Mouse (Mus musculus) C2C12 (cell line): ENCODE data around the gene Glipr1.

ENCODE experiments used
- CEBPB ChIP-seq: IDR thresholded peaks from one replicate; pipeline ENCODE4 v1.6.1; 2011; ENCODE audit warnings: low read depth, mild to moderate bottlenecking, control low read depth, moderate library complexity
- CTCF ChIP-seq: IDR thresholded peaks from one replicate; pipeline ENCODE4 v1.5.1; 2011; ENCODE audit not compliant: control insufficient read depth, insufficient read depth, insufficient read length
- FOSL1 ChIP-seq: IDR thresholded peaks from one replicate; pipeline ENCODE4 v1.8.0; 2011; ENCODE audit warnings: mild to moderate bottlenecking, low read length; ENCODE audit not compliant: poor library complexity, insufficient read depth, severe bottlenecking
- MAX ChIP-seq: IDR thresholded peaks from one replicate; pipeline ENCODE4 v1.6.1; 2011; ENCODE audit warnings: mild to moderate bottlenecking, control low read depth
- MYOD1 ChIP-seq: IDR thresholded peaks from one replicate; pipeline ENCODE4 v1.6.1; 2011; ENCODE audit warnings: low read depth; ENCODE audit not compliant: control insufficient read depth, insufficient read length
- MYOG ChIP-seq: IDR thresholded peaks from one replicate; pipeline ENCODE4 v1.6.1; 2011; ENCODE audit not compliant: control insufficient read depth, insufficient read length; ENCODE audit errors: extremely low read depth
- USF1 ChIP-seq: IDR thresholded peaks from one replicate; pipeline ENCODE4 v1.6.1; 2011; ENCODE audit warnings: low read depth, mild to moderate bottlenecking, control low read depth, moderate library complexity

- TF ChIP-seq CTCF (no peak), MYOG (no peak), MYOD1 (no peak), USF1 (no peak), CEBPB (no peak), FOSL1 (no peak), MAX (no peak)
Observed at GRCm38 (mm10) chr10:111943026-111943425, 59.4 kb downstream of the Glipr1 start.
